Mouse (Mus musculus): ENCODE measurements around the gene Igfbp4. TPM values are rescaled to one million over a fixed set of nuclear protein-coding genes. Genes with fewer than 3 reads are reported as not detected.

The Igfbp4 gene
- polyA plus RNA-seq, 1 experiment from 2014 or later: 145 TPM

GRCm38 (mm10) chr11:99043632-99044031 is 2.6 kb downstream of the Igfbp4 start:
- H3K27ac ChIP-seq (replicated peaks): no peak overlapping the region
- no peak for ATAC-seq (ENCODE audit: low FRiP score, low read depth)
- peaks cover 40% of the 10 kb centered on the region for H3K4me1 ChIP-seq (replicated peaks)
- WGBS: 85% methylated on average over 6 of the region's 6 CpGs
- no peak overlapping the region for H3K9ac ChIP-seq
- H3K4me2 ChIP-seq: no peak overlapping the region
- H3K36me3 ChIP-seq: no peaks in the 10 kb centered on the region
- H3K27me3 ChIP-seq: no peaks in the 10 kb centered on the region
- no peak overlapping the region for H3K4me3 ChIP-seq
- H3K9me3 ChIP-seq: no peaks in the 10 kb centered on the region

- Histone ChIP-seq H3K4me2 (no peak overlapping the region), H3K9ac (no peak overlapping the region), H3K27ac (replicated peaks) (no peak overlapping the region), H3K36me3 (no peaks in the 10 kb centered on the region), H3K4me3 (no peak overlapping the region), H3K9me3 (no peaks in the 10 kb centered on the region), H3K4me1 (replicated peaks) (peaks cover 40% of the 10 kb centered on the region), H3K27me3 (no peaks in the 10 kb centered on the region)
- no peak for ATAC-seq (ENCODE audit: low FRiP score, low read depth)
- 92% methylated on average over 5 of the region's 5 CpGs for WGBS
Measured at GRCm38 (mm10) chr11:99044306-99044705, 3.3 kb downstream of the Igfbp4 start.

GRCm38 (mm10) chr11:99045159-99045889 is 4.3 kb downstream of the Igfbp4 start:
- no peaks in the 10 kb centered on the region for H3K36me3 ChIP-seq
- ATAC-seq (ENCODE audit: low FRiP score, low read depth): no peak
- no peaks in the 10 kb centered on the region for H3K9me3 ChIP-seq
- H3K4me3 ChIP-seq: no peak overlapping the region
- no peak overlapping the region for H3K27ac ChIP-seq (replicated peaks)
- peaks cover 35% of the 10 kb centered on the region for H3K4me1 ChIP-seq (replicated peaks)
- H3K4me2 ChIP-seq: no peak overlapping the region
- WGBS: 91% methylated on average over 12 of the region's 12 CpGs
- H3K27me3 ChIP-seq: no peaks in the 10 kb centered on the region
- H3K9ac ChIP-seq: no peak overlapping the region

DNA sequence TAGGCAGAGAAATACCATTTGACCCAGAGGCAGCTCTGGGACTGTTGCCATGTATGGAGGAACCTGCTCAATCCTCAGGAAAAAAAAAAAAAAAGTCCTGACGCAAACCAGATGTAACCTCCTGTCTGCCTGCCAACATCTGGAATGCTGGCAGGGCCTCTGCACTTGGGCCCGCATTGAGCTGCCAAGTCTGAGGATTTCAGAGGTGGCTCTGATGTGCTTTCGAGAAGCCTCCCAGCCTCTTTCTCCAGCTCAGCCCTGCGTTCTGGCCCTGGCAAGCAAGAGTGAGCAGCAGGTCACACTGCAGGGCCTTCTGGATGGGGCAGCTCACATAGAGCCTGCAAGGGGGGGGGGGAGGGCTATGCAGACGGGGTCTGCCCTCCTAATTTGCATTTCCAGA is 6.1 kb downstream of the Igfbp4 start:
- Histone ChIP-seq H3K9me3 (no peaks in the 10 kb centered on the region), H3K4me1 (replicated peaks) (peaks cover 18% of the 10 kb centered on the region), H3K27me3 (no peaks in the 10 kb centered on the region), H3K4me3 (no peak overlapping the region), H3K9ac (no peak overlapping the region), H3K4me2 (no peak overlapping the region), H3K36me3 (no peaks in the 10 kb centered on the region), H3K27ac (replicated peaks) (0 out of 2 replicates have a peak overlapping the region, but pooled peaks have one; percentile 21)
- WGBS: 44% methylated on average over 5 of the region's 5 CpGs
- ATAC-seq (ENCODE audit: low FRiP score, low read depth): 0 out of 2 replicates have a peak, but pooled peaks have one; percentile 48

GRCm38 (mm10) chr11:99047643-99048042 is 6.6 kb downstream of the Igfbp4 start:
- no peaks in the 10 kb centered on the region for H3K36me3 ChIP-seq
- no peaks in the 10 kb centered on the region for H3K9me3 ChIP-seq
- no peak overlapping the region for H3K4me3 ChIP-seq
- ATAC-seq (ENCODE audit: low FRiP score, low read depth): no peak; the same call in 1 of the 2 replicates
- H3K9ac ChIP-seq: no peak overlapping the region
- H3K27me3 ChIP-seq: no peaks in the 10 kb centered on the region
- 71% methylated on average over 2 of the region's 2 CpGs for WGBS
- peaks cover 15% of the 10 kb centered on the region for H3K4me1 ChIP-seq (replicated peaks)
- H3K27ac ChIP-seq (replicated peaks): 0 out of 2 replicates have a peak overlapping the region, but pooled peaks have one; percentile 21
- no peak overlapping the region for H3K4me2 ChIP-seq

DNA sequence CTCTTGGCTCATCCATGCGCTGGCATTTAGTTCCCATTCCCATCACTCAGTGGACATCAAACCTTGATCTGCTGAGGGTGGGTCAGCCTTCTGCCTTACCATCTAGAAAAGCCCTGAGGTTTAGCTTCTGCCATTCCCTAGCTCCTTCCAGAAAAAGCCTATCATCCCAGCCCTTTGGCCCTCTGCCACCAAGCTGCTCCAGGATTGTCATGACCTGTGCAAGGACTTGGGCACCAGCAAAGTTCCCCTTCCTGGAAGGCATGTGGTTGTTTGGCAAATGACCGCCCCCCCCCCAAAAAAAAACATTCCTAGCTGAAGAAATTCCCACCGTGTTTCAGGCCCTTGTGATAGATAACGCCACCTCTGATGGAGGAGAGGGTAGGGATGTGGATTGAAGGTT is 14.1 kb downstream of the Igfbp4 start:
- Histone ChIP-seq H3K27ac (replicated peaks) (no peak overlapping the region), H3K36me3 (no peaks in the 10 kb centered on the region), H3K4me3 (no peak overlapping the region), H3K4me2 (no peak overlapping the region), H3K27me3 (no peaks in the 10 kb centered on the region), H3K4me1 (replicated peaks) (peaks cover 11% of the 10 kb centered on the region), H3K9ac (no peak overlapping the region), H3K9me3 (no peaks in the 10 kb centered on the region)
- 67% methylated on average over 4 of the region's 4 CpGs for WGBS
- ATAC-seq (ENCODE audit: low FRiP score, low read depth): no peak

GRCm38 (mm10) chr11:99055571-99056452 is 14.8 kb downstream of the Igfbp4 start:
- WGBS: 3% methylated on average over 8 of the region's 8 CpGs
- no peak overlapping the region for H3K9ac ChIP-seq
- no peak overlapping the region for H3K27ac ChIP-seq (replicated peaks)
- H3K9me3 ChIP-seq: no peaks in the 10 kb centered on the region
- H3K4me3 ChIP-seq: no peak overlapping the region
- H3K27me3 ChIP-seq: no peaks in the 10 kb centered on the region
- no peaks in the 10 kb centered on the region for H3K36me3 ChIP-seq
- no peak for ATAC-seq (ENCODE audit: low FRiP score, low read depth)
- H3K4me1 ChIP-seq (replicated peaks): peaks cover 11% of the 10 kb centered on the region
- H3K4me2 ChIP-seq: no peak overlapping the region

- no peak overlapping the region for H3K4me3 ChIP-seq
- H3K4me2 ChIP-seq: no peak overlapping the region
- no peak overlapping the region for H3K9ac ChIP-seq
- peaks cover 8% of the 10 kb centered on the region for H3K4me1 ChIP-seq (replicated peaks)
- WGBS: 87% methylated on average over 3 of the region's 3 CpGs
- no peak overlapping the region for H3K27ac ChIP-seq (replicated peaks)
- H3K27me3 ChIP-seq: no peaks in the 10 kb centered on the region
- H3K36me3 ChIP-seq: no peaks in the 10 kb centered on the region
- no peak for ATAC-seq (ENCODE audit: low FRiP score, low read depth)
- H3K9me3 ChIP-seq: no peaks in the 10 kb centered on the region
Measured at GRCm38 (mm10) chr11:99060435-99060834, 19.4 kb downstream of the Igfbp4 start.

DNA sequence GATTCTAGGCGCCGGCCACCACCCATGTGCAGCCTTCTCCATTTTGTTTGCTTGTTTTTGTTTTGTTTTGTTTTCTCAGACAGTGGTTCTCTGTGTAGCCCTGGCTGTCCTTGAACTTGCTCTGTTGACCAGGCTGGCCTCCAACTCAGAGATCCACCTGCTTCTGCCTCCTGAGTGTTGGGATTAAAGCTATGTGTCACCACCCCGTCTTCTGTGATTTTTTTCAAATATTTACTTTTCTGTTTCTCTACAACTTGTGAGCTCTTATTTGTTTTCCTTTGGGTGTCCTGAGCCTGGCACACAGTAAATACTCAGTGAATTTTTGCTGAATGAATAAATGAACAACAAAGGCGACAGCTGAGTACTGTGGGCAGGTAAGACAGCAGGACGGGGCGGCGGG is 21.6 kb downstream of the Igfbp4 start:
- no peaks in the 10 kb centered on the region for H3K4me1 ChIP-seq (replicated peaks)
- ATAC-seq (ENCODE audit: low FRiP score, low read depth): no peak
- H3K9ac ChIP-seq: no peak overlapping the region
- H3K27ac ChIP-seq (replicated peaks): no peak overlapping the region
- H3K4me2 ChIP-seq: no peak overlapping the region
- no peak overlapping the region for H3K4me3 ChIP-seq
- no peaks in the 10 kb centered on the region for H3K27me3 ChIP-seq
- H3K9me3 ChIP-seq: no peaks in the 10 kb centered on the region
- no peaks in the 10 kb centered on the region for H3K36me3 ChIP-seq
- 85% methylated on average over 7 of the region's 7 CpGs for WGBS

DNA sequence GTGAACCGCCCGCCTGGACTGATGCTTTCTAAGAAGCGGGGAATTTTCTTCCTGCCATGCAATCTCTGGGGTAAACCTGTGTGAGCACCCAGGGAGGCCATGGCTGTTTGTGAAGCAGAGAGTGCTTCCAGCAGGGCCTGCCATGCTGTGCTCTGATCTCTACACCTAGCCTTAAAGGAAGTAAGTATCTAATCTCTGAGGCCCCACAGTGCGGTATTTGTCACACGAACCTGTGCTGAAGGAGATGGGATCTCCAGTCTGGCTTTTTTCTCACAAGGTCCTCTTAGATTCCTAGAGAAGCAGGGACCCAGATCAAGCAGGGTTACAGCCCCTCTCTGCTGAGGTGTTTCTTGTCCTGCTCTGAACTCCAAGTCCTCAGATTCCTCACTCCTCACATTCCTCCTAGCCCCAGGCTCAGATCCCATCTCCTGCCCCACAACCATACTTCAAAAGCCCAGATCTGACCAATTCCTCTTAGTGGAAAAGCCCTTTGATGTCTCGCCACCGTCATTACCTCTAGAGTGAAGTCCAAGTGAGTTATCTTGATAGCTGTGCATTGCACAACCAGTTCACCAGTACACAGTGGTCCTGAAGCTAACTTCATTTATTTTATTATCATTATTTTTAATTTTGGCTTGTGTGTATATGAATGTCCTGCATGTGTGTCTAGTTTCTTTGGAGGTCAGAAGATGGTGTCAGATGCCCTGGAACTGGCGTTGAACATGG is 22.5 kb downstream of the Igfbp4 start:
- Histone ChIP-seq H3K27me3 (no peaks in the 10 kb centered on the region), H3K9ac (no peak overlapping the region), H3K36me3 (no peaks in the 10 kb centered on the region), H3K4me2 (no peak overlapping the region), H3K4me3 (no peak overlapping the region), H3K27ac (replicated peaks) (no peak overlapping the region), H3K9me3 (no peaks in the 10 kb centered on the region), H3K4me1 (replicated peaks) (no peaks in the 10 kb centered on the region)
- WGBS: 44% methylated on average over 8 of the region's 8 CpGs
- ATAC-seq (ENCODE audit: low FRiP score, low read depth): no peak

DNA sequence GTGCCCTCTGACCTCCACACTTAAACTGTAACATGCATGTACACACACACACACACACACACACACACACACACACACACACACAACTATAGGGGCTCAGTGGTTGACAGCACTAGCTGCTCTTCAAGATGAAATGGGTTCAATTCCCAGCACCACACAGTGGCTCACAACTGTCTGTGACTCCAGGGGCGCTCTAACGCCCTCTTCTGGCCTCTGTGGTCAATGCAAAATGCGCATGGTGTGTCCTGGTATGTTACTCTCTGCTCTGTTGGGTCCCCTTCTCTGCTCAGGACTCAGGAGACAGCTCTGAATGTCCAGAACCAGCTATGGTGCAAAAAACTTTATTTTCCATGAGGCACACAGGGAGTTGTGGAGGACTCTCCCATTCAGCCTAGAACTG is 24.3 kb downstream of the Igfbp4 start:
- Histone ChIP-seq H3K4me2 (no peak overlapping the region), H3K9me3 (no peaks in the 10 kb centered on the region), H3K36me3 (no peaks in the 10 kb centered on the region), H3K4me3 (no peak overlapping the region), H3K9ac (no peak overlapping the region), H3K27me3 (no peaks in the 10 kb centered on the region), H3K4me1 (replicated peaks) (no peaks in the 10 kb centered on the region), H3K27ac (replicated peaks) (no peak overlapping the region)
- WGBS: 74% methylated on average over 3 of the region's 3 CpGs
- ATAC-seq (ENCODE audit: low FRiP score, low read depth): no peak

DNA sequence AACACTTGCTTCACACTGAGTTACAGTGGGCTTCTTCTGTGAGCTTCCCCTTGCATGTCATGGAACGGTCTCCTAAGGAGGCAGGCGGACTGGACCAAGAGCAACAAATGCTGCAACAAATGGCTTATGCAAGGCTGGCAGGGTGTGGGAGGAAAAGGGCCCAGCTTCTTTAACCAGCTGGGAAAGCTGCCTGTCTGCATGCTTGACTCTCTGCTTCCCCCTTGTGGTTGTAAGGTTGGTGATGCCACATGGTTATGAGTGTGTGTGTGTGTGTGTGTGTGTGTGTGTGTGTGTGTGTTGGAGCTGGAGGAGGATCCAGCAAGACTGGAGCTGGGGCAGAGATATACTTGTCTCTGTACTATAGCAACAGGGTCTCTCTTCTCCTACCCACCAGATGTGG is 24.9 kb downstream of the Igfbp4 start:
- Histone ChIP-seq H3K9me3 (no peaks in the 10 kb centered on the region), H3K4me1 (replicated peaks) (no peaks in the 10 kb centered on the region), H3K27ac (replicated peaks) (no peak overlapping the region), H3K27me3 (no peaks in the 10 kb centered on the region), H3K9ac (no peak overlapping the region), H3K4me3 (no peak overlapping the region), H3K4me2 (no peak overlapping the region), H3K36me3 (no peaks in the 10 kb centered on the region)
- 25% methylated on average over 2 of the region's 2 CpGs for WGBS
- no peak for ATAC-seq (ENCODE audit: low FRiP score, low read depth)

Measured in hindbrain, embryonic 15.5 days (tissue).